Mouse (Mus musculus): Measurements from ENCODE around the gene Ppp1r21.

DNA sequence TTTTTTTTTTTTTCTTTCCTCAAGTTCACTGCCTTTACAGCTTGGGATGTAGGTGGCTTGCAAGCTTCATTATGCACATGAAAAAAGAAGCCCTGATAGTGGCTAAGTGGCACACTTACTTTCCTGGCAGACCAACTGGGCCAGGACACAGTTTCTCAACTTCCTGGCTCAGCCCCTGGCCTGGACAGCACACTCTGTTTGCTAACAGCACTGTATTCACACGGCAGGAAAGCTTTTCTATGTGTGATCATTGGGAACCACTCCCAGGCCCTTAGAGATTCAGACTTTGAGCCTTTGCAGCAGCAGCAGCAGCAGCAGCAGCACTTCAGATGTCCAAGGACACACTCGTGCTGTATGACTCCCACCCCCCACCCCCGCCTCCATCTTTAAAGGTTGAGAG lies 84.3 kb downstream of the Ppp1r21 start:
- TF ChIP-seq CTCF (IDR thresholded peaks at IDR 0.05; ENCODE audit: low read depth) = no peak
- no peak for TF ChIP-seq EP300 (optimal IDR thresholded peaks at IDR 0.05)
